Mouse (Mus musculus) spleen, embryonic (tissue): ENCODE results near the gene Kptn.

Experiments used
- CTCF ChIA-PET: fragments of 350-600 bp; sonication (Branson Sonifier 250); formaldehyde crosslinking; loops from one replicate; lab custom pipeline; 2022; lab: Charles Lee

The Kptn gene

GRCm38 (mm10) chr7:16117100-16117499 lies 2.6 kb upstream of the Kptn start:
- CTCF ChIA-PET = no interaction called here

GRCm38 (mm10) chr7:16120262-16120600 lies 536 bp downstream of the Kptn start:
- CTCF ChIA-PET = no interaction called here

GRCm38 (mm10) chr7:16125829-16126228 lies 6.1 kb downstream of the Kptn start:
- CTCF ChIA-PET = no interaction called here

- CTCF ChIA-PET = no interaction called here
Observed at GRCm38 (mm10) chr7:16128344-16128743, 8.6 kb downstream of the Kptn start.

- CTCF ChIA-PET = no interaction called here
Observed at GRCm38 (mm10) chr7:16128899-16129298, 9.2 kb downstream of the Kptn start.

- CTCF ChIA-PET = interaction anchor here (0.6 kb wide), 1 partner anchor 243 kb away, joined by 34 read pairs; no protein-coding TSS in a partner anchor
Observed at GRCm38 (mm10) chr7:16129421-16129845, 9.7 kb downstream of the Kptn start, which contains the start of gene Slc8a2. Slc8a2 (plus strand) TSS chr7:16129826.

GRCm38 (mm10) chr7:16129846-16130691 lies 10.4 kb downstream of the Kptn start:
- CTCF ChIA-PET = interaction anchor here (0.6 to 0.7 kb wide), 3 partner anchors 31 to 242 kb away, joined by 3 to 34 read pairs (median 6); no protein-coding TSS in a partner anchor

GRCm38 (mm10) chr7:16130956-16131634 lies 11.4 kb downstream of the Kptn start:
- CTCF ChIA-PET = no interaction called here

GRCm38 (mm10) chr7:16132161-16132581 lies 12.5 kb downstream of the Kptn start:
- CTCF ChIA-PET = no interaction called here

- CTCF ChIA-PET = no interaction called here
Observed at GRCm38 (mm10) chr7:16132926-16133325, 13.2 kb downstream of the Kptn start.

GRCm38 (mm10) chr7:16133691-16134090 lies 14.0 kb downstream of the Kptn start:
- CTCF ChIA-PET = no interaction called here

GRCm38 (mm10) chr7:16134951-16135392 lies 15.3 kb downstream of the Kptn start:
- CTCF ChIA-PET = no interaction called here

- CTCF ChIA-PET = no interaction called here
Observed at GRCm38 (mm10) chr7:16146489-16147410, 27.1 kb downstream of the Kptn start.

GRCm38 (mm10) chr7:16147643-16148042 lies 27.9 kb downstream of the Kptn start:
- CTCF ChIA-PET = no interaction called here

GRCm38 (mm10) chr7:16149241-16149640 lies 29.5 kb downstream of the Kptn start:
- CTCF ChIA-PET = no interaction called here

GRCm38 (mm10) chr7:16150191-16151145 lies 30.8 kb downstream of the Kptn start:
- CTCF ChIA-PET = no interaction called here

GRCm38 (mm10) chr7:16153522-16153921 lies 33.8 kb downstream of the Kptn start:
- CTCF ChIA-PET = interaction anchor here (0.6 kb wide), 1 partner anchor 76 kb away, joined by 4 read pairs; no protein-coding TSS in a partner anchor

GRCm38 (mm10) chr7:16155132-16155872 lies 35.6 kb downstream of the Kptn start:
- CTCF ChIA-PET = no interaction called here

- CTCF ChIA-PET = no interaction called here
Observed at GRCm38 (mm10) chr7:16156105-16156714, 36.5 kb downstream of the Kptn start.
